Mouse (Mus musculus) hindbrain, postnatal 0 days (tissue): ENCODE data around the gene Myom1. TPM values are rescaled to one million over a fixed set of nuclear protein-coding genes. Genes with fewer than 3 reads are reported as not detected.

Source experiments
- ATAC-seq: fragments of 200-750 bp; cut with Nextera tagmentation; 2 replicates; pipeline ENCODE4 v1.8.0; 2017; ENCODE audit warnings: mild to moderate bottlenecking, moderate TSS enrichment, moderate library complexity
- DNase-seq: peaks from one replicate; pipeline ENCODE4 v3.0.0-alpha.2; 2015; ENCODE audit warnings: low spot score
- H3K27ac ChIP-seq: fragments of 300-500 bp; sonication (generic); 2 replicates; pipeline ENCODE4 v1.5.1; 2014; ENCODE audit warnings: mild to moderate bottlenecking
- H3K27me3 ChIP-seq: fragments of 300-500 bp; sonication (generic); 2 replicates; pipeline ENCODE4 v1.6.1; 2014; ENCODE audit warnings: low read length, mixed read lengths; ENCODE audit not compliant: insufficient read depth
- H3K36me3 ChIP-seq: fragments of 300-500 bp; sonication (generic); 2 replicates; pipeline ENCODE4 v1.6.1; 2014; ENCODE audit warnings: low read length, mixed read lengths; ENCODE audit not compliant: insufficient read depth
- H3K4me1 ChIP-seq: fragments of 300-500 bp; sonication (generic); 2 replicates; pipeline ENCODE4 v1.6.1; 2014; ENCODE audit warnings: antibody characterized with exemption, low read length, mixed read lengths; ENCODE audit not compliant: insufficient read depth
- H3K4me2 ChIP-seq: fragments of 300-500 bp; sonication (generic); 2 replicates; pipeline ENCODE4 v1.6.1; 2014; ENCODE audit warnings: low read depth, mild to moderate bottlenecking, low read length, moderate library complexity, mixed read lengths
- H3K4me3 ChIP-seq: fragments of 300-500 bp; sonication (generic); 2 replicates; pipeline ENCODE4 v1.5.1; 2014; ENCODE audit warnings: low read length
- H3K9ac ChIP-seq: fragments of 300-500 bp; sonication (generic); replicated peaks from 2 replicates; pipeline ENCODE4 v1.6.1; 2014; ENCODE audit warnings: mild to moderate bottlenecking, low read length, moderate library complexity, mixed read lengths
- H3K9me3 ChIP-seq: fragments of 300-500 bp; sonication (generic); 2 replicates; pipeline ENCODE4 v1.6.1; 2016; ENCODE audit warnings: low read length, mixed read lengths
- CTCF ChIP-seq: IDR thresholded peaks from 2 replicates; pipeline ENCODE4 v1.5.1; 2016; ENCODE audit warnings: antibody characterized with exemption, control low read depth, low read depth
- WGBS: fragments of 180-500 bp; shearing (Covaris S2); extraction: QIAGEN DNeasy Blood & Tissue Kit; methylation state at CpG from one replicate; pipeline ENCODE4 v1.1.7; 2014; 5-methylcytosine and 5-hydroxymethylcytosine counted together
- polyA plus RNA-seq: library from polyadenylated mRNA; unstranded; fragments of >200 nt; fragmentation: Nextera tagmentation; extraction: Ambion mirVana; gene quantifications from 2 replicates; pipeline ENCODE4 v1.2.1, GENCODE M21; 2015
- total RNA-seq: library from RNA; depleted of rRNA; stranded (reverse); fragments of >200 nt; gene quantifications from 2 replicates; pipeline ENCODE4 v1.2.3, GENCODE M21; 2014

Myom1 gene
- total and polyA plus RNA-seq, 2 experiments from 2014 or later: 0.90 to 1.7 TPM

DNA sequence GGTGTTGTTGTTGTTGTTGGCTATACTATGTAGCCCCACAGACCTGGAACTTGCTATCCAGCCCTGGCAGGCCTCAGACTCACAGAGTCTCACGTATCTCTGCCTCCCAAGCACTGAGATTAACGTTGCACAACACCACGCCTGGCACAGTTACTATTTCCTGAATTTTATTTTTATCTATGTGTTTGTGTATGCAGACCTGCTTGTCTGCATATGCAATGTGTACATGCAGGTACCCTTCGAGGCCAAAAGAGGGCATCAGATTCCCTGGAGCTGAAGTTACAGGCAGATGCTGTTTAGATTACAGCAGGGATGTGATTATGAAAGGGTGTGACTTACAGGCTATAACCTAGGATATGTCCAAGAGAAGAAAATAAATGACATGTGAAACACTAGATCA, 84.5 kb downstream of the Myom1 start:
- whole genome bisulfite sequencing: 88% methylated on average over 4 of the region's 4 CpGs
- Histone ChIP-seq H3K9ac (no peak overlapping the region), H3K36me3 (no peaks in the 10 kb centered on the region), H3K4me3 (no peak overlapping the region), H3K9me3 (no peaks in the 10 kb centered on the region), H3K27me3 (no peaks in the 10 kb centered on the region), H3K27ac (no peak overlapping the region), H3K4me1 (no peaks in the 10 kb centered on the region), H3K4me2 (no peak overlapping the region)
- ATAC-seq (no peak), DNase-seq (no peak)
- TF ChIP-seq CTCF: peak; percentile 32

DNA sequence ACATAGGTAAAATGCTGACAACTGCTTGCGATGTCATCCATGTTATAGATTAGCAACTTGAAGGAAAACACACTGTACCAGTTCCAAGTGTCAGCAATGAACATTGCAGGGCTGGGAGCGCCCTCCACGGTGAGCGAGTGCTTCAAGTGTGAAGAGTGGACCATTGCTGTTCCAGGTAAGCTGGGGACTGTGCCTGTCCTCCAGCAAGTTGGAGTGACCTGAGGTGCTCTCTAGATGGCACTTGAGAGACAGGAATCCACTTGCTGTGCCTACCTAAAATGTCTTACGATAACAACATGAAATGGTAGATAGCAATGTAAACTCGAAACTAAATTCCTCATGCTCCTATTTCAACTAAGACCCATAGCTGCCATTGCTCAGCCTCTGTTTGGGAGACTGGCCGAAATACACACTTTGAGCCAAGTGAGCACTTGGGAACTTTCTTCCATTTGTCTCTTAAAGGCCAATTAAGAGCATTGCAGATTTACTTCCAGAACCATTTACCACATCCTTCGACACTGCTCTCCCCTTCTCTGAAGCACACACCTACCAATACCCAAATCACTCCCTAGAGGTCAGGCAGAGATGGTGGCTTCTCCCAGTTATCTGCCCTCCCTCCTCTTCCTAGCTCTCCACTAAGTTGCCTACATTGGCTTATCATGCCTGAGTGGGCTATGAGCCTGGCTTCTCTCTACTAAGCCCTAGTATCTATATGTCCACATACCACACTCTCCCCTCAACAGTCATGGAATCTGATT, 85.1 kb downstream of the Myom1 start:
- no peak for DNase-seq
- H3K4me2 ChIP-seq: no peak overlapping the region

GRCm38 (mm10) chr17:71088154-71088521, 85.7 kb downstream of the Myom1 start:
- Histone ChIP-seq H3K27me3 (no peaks in the 10 kb centered on the region), H3K36me3 (no peaks in the 10 kb centered on the region), H3K9ac (no peak overlapping the region), H3K4me3 (no peak overlapping the region), H3K27ac (no peak overlapping the region), H3K9me3 (no peaks in the 10 kb centered on the region), H3K4me2 (no peak overlapping the region), H3K4me1 (no peaks in the 10 kb centered on the region)
- TF ChIP-seq CTCF: no peak
- ATAC-seq: no peak
- 88% methylated on average over 3 of the region's 3 CpGs for WGBS
- no peak for DNase-seq

More for the DNA sequence above, 85.1 kb downstream of the Myom1 start:
- Histone ChIP-seq H3K36me3 (no peaks in the 10 kb centered on the region), H3K9me3 (no peaks in the 10 kb centered on the region), H3K4me1 (no peaks in the 10 kb centered on the region), H3K9ac (no peak overlapping the region), H3K27ac (no peak overlapping the region), H3K4me3 (no peak overlapping the region), H3K27me3 (no peaks in the 10 kb centered on the region)
- 93% methylated on average over 8 of the region's 8 CpGs for WGBS
- peak; percentile 21; the same call in 1 of the 2 replicates for TF ChIP-seq CTCF
- ATAC-seq: no peak

DNA sequence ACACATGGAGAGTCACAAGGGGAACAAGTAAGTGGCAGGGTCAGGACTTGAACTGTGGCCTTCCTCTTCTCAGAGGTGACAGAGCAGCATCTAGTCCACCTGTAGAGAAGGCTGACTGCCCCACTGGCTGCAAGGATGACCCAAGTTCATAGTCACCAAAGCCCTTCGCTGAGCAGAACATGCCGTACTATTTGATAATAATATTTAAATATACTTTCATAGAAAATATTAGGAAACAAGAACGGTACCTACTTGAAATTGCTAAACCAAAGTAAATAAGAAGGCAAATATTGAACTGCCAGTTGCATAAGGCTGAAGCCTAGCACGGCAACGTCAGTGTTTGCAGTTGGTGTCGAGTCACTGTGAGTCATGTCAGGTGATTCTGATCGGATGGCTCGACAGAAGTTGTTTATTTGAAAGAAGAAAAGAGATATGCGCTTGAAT, 86.6 kb downstream of the Myom1 start:
- no peak overlapping the region for H3K4me3 ChIP-seq
- H3K27me3 ChIP-seq: no peaks in the 10 kb centered on the region
- WGBS: 92% methylated on average over 9 of the region's 9 CpGs
- no peaks in the 10 kb centered on the region for H3K9me3 ChIP-seq
- no peaks in the 10 kb centered on the region for H3K36me3 ChIP-seq
- DNase-seq: no peak
- no peak overlapping the region for H3K9ac ChIP-seq
- no peaks in the 10 kb centered on the region for H3K4me1 ChIP-seq
- TF ChIP-seq CTCF: no peak
- H3K27ac ChIP-seq: no peak overlapping the region
- no peak for ATAC-seq
- H3K4me2 ChIP-seq: no peak overlapping the region

- WGBS: 73% methylated on average over 11 of the region's 11 CpGs
- Histone ChIP-seq H3K27me3 (no peaks in the 10 kb centered on the region), H3K4me3 (no peak overlapping the region)
Observed at GRCm38 (mm10) chr17:71089781-71090480, 87.5 kb downstream of the Myom1 start.

DNA sequence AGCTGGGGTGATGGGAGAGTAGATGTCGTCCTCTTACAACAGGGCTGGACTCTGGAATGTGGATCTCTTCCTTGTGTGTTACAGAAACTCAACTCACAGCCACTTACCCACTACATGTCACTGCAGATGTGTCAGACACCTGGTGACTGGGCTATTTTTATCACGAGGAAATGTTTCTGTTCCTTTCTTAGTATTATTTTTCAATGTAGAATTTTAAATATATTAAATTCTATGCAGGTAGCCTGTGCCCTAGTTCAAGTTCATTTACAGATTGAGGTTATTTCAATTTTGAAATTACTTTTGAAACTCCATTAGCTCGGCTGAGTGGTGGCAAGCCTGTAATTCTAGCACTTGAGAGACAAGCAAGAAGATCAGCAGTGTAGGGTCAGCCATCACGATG, 88.6 kb downstream of the Myom1 start:
- H3K4me1 ChIP-seq: no peaks in the 10 kb centered on the region
- H3K36me3 ChIP-seq: no peaks in the 10 kb centered on the region
- ATAC-seq (no peak), DNase-seq (no peak)
- H3K9ac ChIP-seq: no peak overlapping the region
- no peak overlapping the region for H3K4me2 ChIP-seq
- WGBS: 79% methylated on average over 4 of the region's 4 CpGs
- TF ChIP-seq CTCF: no peak
- no peak overlapping the region for H3K4me3 ChIP-seq
- no peak overlapping the region for H3K27ac ChIP-seq
- no peaks in the 10 kb centered on the region for H3K9me3 ChIP-seq
- no peaks in the 10 kb centered on the region for H3K27me3 ChIP-seq

More at GRCm38 (mm10) chr17:71089781-71090480, 87.5 kb downstream of the Myom1 start:
- TF ChIP-seq CTCF: no peak
- no peaks in the 10 kb centered on the region for H3K36me3 ChIP-seq
- H3K4me2 ChIP-seq: no peak overlapping the region
- ATAC-seq (no peak), DNase-seq (no peak)
- H3K9me3 ChIP-seq: no peaks in the 10 kb centered on the region
- H3K27ac ChIP-seq: no peak overlapping the region
- H3K4me1 ChIP-seq: no peaks in the 10 kb centered on the region
- H3K9ac ChIP-seq: no peak overlapping the region

- no peaks in the 10 kb centered on the region for H3K36me3 ChIP-seq
- no peaks in the 10 kb centered on the region for H3K9me3 ChIP-seq
- H3K27me3 ChIP-seq: no peaks in the 10 kb centered on the region
- TF ChIP-seq CTCF: no peak
- ATAC-seq (no peak), DNase-seq (no peak)
- 90% methylated on average over 4 of the region's 4 CpGs for WGBS
- no peaks in the 10 kb centered on the region for H3K4me1 ChIP-seq
- no peak overlapping the region for H3K27ac ChIP-seq
- H3K9ac ChIP-seq: no peak overlapping the region
- no peak overlapping the region for H3K4me3 ChIP-seq
- no peak overlapping the region for H3K4me2 ChIP-seq
Observed at GRCm38 (mm10) chr17:71092341-71092740, 89.9 kb downstream of the Myom1 start.
